Mouse (Mus musculus) liver, embryonic 18 days (tissue): ENCODE measurements around the gene Ankub1. TPM values are rescaled to one million over a fixed set of nuclear protein-coding genes. Genes with fewer than 3 reads are reported as not detected.

Source experiments
- polyA plus RNA-seq: library from polyadenylated mRNA; depleted of rRNA; stranded (reverse); fragments of >200 nt; gene quantifications from 2 replicates; pipeline ENCODE4 v1.2.3, GENCODE M21; 2012; rRNA removed

Gene Ankub1
- polyA plus RNA-seq: 0.05 and 0.06 TPM in 2 replicates

GRCm38 (mm10) chr3:57692719-57693118, at the start of gene Ankub1:
Ankub1 (minus strand) TSS chr3:57692799.

GRCm38 (mm10) chr3:57735511-57736370, 43.1 kb upstream of the Ankub1 start, which contains the start of gene Rnf13:
Rnf13 (plus strand) TSS chr3:57736062.

GRCm38 (mm10) chr3:57651231-57651864, 41.3 kb downstream of the Ankub1 start, which contains the start of gene Commd2:
Commd2 (minus strand) TSS chr3:57651715.

Other genes starting within 250 kb of the Ankub1 start
- 3.4 and 3.6 TPM in 2 replicates for gene Wwtr1, start 116.9 kb downstream of the Ankub1 start, polyA plus RNA-seq
- 18.2 and 20.0 TPM in 2 replicates for gene Commd2, start 41.1 kb downstream of the Ankub1 start, polyA plus RNA-seq
- gene Rnf13, start 43.3 kb upstream of the Ankub1 start, polyA plus RNA-seq: 27.7 and 31.7 TPM in 2 replicates
- gene Pfn2, start 155.3 kb upstream of the Ankub1 start, polyA plus RNA-seq: 3.3 and 3.6 TPM in 2 replicates